Mouse (Mus musculus) kidney, postnatal 10 days (tissue): Measurements from ENCODE around the gene Mtpn.

ENCODE experiments used
- DNase-seq: peaks from one replicate; pipeline ENCODE4 v3.0.0; 2021; ENCODE audit warnings: mixed read lengths

Mtpn gene

GRCm38 (mm10) chr6:35539304-35540009 lies at the start of gene Mtpn:
Gene Mtpn (minus strand): TSS chr6:35539888.
- peak; percentile 99 for DNase-seq

- no peak for DNase-seq
These were observed 29.0 kb upstream of the Mtpn start for GRCm38 (mm10) chr6:35568731-35569130.

GRCm38 (mm10) chr6:35567755-35568154 lies 28.1 kb upstream of the Mtpn start:
- DNase-seq = peak; percentile 59

- no peak for DNase-seq
These were observed 20.3 kb upstream of the Mtpn start for GRCm38 (mm10) chr6:35559950-35560349.

- no peak for DNase-seq
These were observed 4.7 kb upstream of the Mtpn start for GRCm38 (mm10) chr6:35544352-35544751.

GRCm38 (mm10) chr6:35542656-35543400 lies 3.1 kb upstream of the Mtpn start:
- no peak for DNase-seq

- no peak for DNase-seq
These were observed 689 bp upstream of the Mtpn start for GRCm38 (mm10) chr6:35540377-35540776.

GRCm38 (mm10) chr6:35538757-35539303 lies 858 bp downstream of the Mtpn start:
- DNase-seq = peak; percentile 5

GRCm38 (mm10) chr6:35536021-35536420 lies 3.7 kb downstream of the Mtpn start:
- no peak for DNase-seq

- DNase-seq = no peak
These were observed 26.3 kb downstream of the Mtpn start for GRCm38 (mm10) chr6:35513362-35513761.

- no peak for DNase-seq
These were observed 34.9 kb downstream of the Mtpn start for GRCm38 (mm10) chr6:35504781-35505180.

- no peak for DNase-seq
These were observed 36.8 kb downstream of the Mtpn start for GRCm38 (mm10) chr6:35502904-35503303.

- DNase-seq = no peak
These were observed 39.6 kb downstream of the Mtpn start for GRCm38 (mm10) chr6:35499978-35500667.

GRCm38 (mm10) chr6:35497406-35497805 lies 42.3 kb downstream of the Mtpn start:
- DNase-seq = no peak

GRCm38 (mm10) chr6:35493851-35494250 lies 45.8 kb downstream of the Mtpn start:
- no peak for DNase-seq

GRCm38 (mm10) chr6:35479651-35480335 lies 59.9 kb downstream of the Mtpn start:
- DNase-seq = no peak

- no peak for DNase-seq
These were observed 62.9 kb downstream of the Mtpn start for GRCm38 (mm10) chr6:35476830-35477229.

GRCm38 (mm10) chr6:35463450-35464395 lies 76.0 kb downstream of the Mtpn start:
- DNase-seq = no peak

GRCm38 (mm10) chr6:35462484-35462883 lies 77.2 kb downstream of the Mtpn start:
- no peak for DNase-seq
